Mouse (Mus musculus) erythroblast, embryonic 14.5 days (primary cell): ENCODE data around the gene Limk2.

Experiments
- GATA1 ChIP-seq: IDR thresholded peaks from 2 replicates; pipeline ENCODE4 v1.6.1; 2012; ENCODE audit warnings: low read length, inconsistent platforms, mixed read lengths
- TAL1 ChIP-seq: IDR thresholded peaks from 3 replicates; pipeline ENCODE4 v1.6.1; 2012; ENCODE audit warnings: low read length, inconsistent platforms, mixed read lengths

DNA sequence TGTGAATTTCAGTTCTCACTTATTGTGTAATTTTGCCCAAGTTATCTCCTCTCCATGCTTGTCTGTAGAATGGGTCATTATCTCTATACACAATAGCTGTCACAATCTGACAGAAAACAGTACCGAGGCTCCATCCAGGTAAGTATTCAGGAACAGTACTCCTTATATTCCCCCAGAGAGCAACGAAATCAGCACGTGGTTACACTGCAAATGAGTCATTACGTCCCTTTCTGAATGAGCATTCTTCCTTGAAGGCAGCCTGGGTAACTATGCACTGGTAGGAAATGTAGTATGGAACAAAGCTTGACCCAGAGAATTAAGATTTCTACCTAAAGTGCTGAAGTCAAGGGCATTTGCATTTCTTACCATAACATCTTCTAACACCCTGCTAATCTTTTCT, 33.7 kb upstream of the Limk2 start:
- TF ChIP-seq GATA1 (no peak), TAL1 (no peak)
